9 mouse cellular contexts compared by ENCODE assay signal in the genomic region with DNA sequence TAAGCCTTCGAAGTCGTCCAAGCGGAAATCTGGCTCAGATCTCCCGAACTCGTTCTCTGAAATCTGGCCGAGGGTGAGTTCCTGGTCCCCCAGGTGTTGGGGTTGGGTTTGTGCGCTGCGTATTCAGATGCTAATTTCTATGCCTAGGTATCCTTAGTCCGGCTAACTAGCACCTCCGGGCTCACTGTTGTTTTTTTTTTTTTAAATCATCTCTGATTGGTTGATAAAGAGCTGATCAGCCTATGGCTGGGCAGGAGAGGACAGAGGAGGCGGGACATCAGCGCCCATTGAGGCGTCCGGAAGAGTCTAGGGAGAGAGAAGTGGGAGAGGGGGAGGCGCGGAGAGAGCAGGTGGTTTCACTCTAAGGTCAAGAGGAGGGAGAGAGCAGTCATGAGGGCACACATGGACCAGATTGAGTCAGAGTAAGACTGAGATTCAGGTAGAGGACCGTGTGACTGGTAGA. TPM values are rescaled to one million over a fixed set of nuclear protein-coding genes. Genes with fewer than 3 reads are reported as not detected.
A peak's percentile ranks its signal among the peaks of the same experiment; 100 is the strongest.
DNase-seq lines count a peak whose midpoint lies in the region; ATAC-seq and TF ChIP-seq lines count a peak whose summit lies in the region.
"Had no signal": no experiment of that assay in that cellular context is flagged by ENCODE, and none has a peak within 500 bp of the region (broad histone marks: within the 10 kb centered on the region; RNA-seq: fewer than 3 reads in every experiment).

No protein-coding gene starts in this region.

- H3K36me3 ChIP-seq in G1E (replicated peaks) = peaks cover 85% of the 10 kb centered on the region
- H3K36me3 ChIP-seq in embryonic facial prominence, embryonic 10.5 days (replicated peaks) = peaks cover 77% of the 10 kb centered on the region
- peaks cover 3% of the 10 kb centered on the region for H3K36me3 ChIP-seq in hindbrain, embryonic 11.5 days (ENCODE audit: control insufficient read depth, insufficient read depth, low read length)
- peaks cover 47% of the 10 kb centered on the region for H3K36me3 ChIP-seq in limb, embryonic 14.5 days (ENCODE audit: control insufficient read depth, insufficient read depth, low read length)
- peaks cover 21% of the 10 kb centered on the region for H3K36me3 ChIP-seq in midbrain, embryonic 14.5 days (ENCODE audit: control insufficient read depth, insufficient read depth, low read length)

- TF ChIP-seq CTCF in G1E (IDR thresholded peaks at IDR 0.05; ENCODE audit: low read depth, low read length) = no peak

- TF ChIP-seq POLR2A in limb, embryonic 14.5 days (IDR thresholded peaks at IDR 0.05; ENCODE audit: borderline replicate concordance, extremely low read depth, insufficient read depth, insufficient read length) = no peak

- H3K4me2 ChIP-seq in hindbrain, embryonic 11.5 days (replicated peaks; ENCODE audit: low read depth, low read length) = peak overlapping the region; percentile 90
- H3K4me2 ChIP-seq in limb, embryonic 14.5 days (replicated peaks; ENCODE audit: low read depth, low read length, severe bottlenecking) = peak overlapping the region; percentile 85
- H3K4me2 ChIP-seq in midbrain, embryonic 14.5 days (ENCODE audit: low read length) = peak overlapping the region; percentile 88

- peak overlapping the region; percentile 93 for H3K4me3 ChIP-seq in G1E (ENCODE audit: low read depth, low read length)
- H3K4me3 ChIP-seq in embryonic facial prominence, embryonic 10.5 days = peak overlapping the region; percentile 90
- H3K4me3 ChIP-seq in hindbrain, embryonic 11.5 days (ENCODE audit: low read depth, low read length) = peak overlapping the region; percentile 78
- H3K4me3 ChIP-seq in limb, embryonic 14.5 days (replicated peaks; ENCODE audit: low read length) = peak overlapping the region; percentile 70
- H3K4me3 ChIP-seq in midbrain, embryonic 14.5 days (replicated peaks; ENCODE audit: low read depth, low read length) = peak overlapping the region; percentile 69

- H3K4me1 ChIP-seq in G1E (ENCODE audit: insufficient read depth, low read depth, low read length) = peaks cover 68% of the 10 kb centered on the region
- peaks cover 24% of the 10 kb centered on the region for H3K4me1 ChIP-seq in embryonic facial prominence, embryonic 10.5 days
- peaks cover 6% of the 10 kb centered on the region for H3K4me1 ChIP-seq in hindbrain, embryonic 11.5 days (replicated peaks; ENCODE audit: control insufficient read depth, insufficient read depth, low read length)
- H3K4me1 ChIP-seq in limb, embryonic 14.5 days (ENCODE audit: control insufficient read depth, insufficient read depth, low read length) = peaks cover 13% of the 10 kb centered on the region
- H3K4me1 ChIP-seq in midbrain, embryonic 14.5 days (ENCODE audit: control insufficient read depth, insufficient read depth, low read length) = peaks cover 16% of the 10 kb centered on the region

- H3K27ac ChIP-seq in embryonic facial prominence, embryonic 10.5 days (replicated peaks) = peak overlapping the region; percentile 90
- H3K27ac ChIP-seq in hindbrain, embryonic 11.5 days (ENCODE audit: low read depth, low read length) = no peak overlapping the region
- H3K27ac ChIP-seq in limb, embryonic 14.5 days (replicated peaks; ENCODE audit: low read depth, low read length) = no peak overlapping the region
- no peak overlapping the region for H3K27ac ChIP-seq in midbrain, embryonic 14.5 days (replicated peaks; ENCODE audit: low read depth, low read length)

- no peaks in the 10 kb centered on the region for H3K9me3 ChIP-seq in G1E (replicated peaks)
- no peaks in the 10 kb centered on the region for H3K9me3 ChIP-seq in embryonic facial prominence, embryonic 10.5 days
- H3K9me3 ChIP-seq in hindbrain, embryonic 11.5 days (ENCODE audit: control insufficient read depth, low read length) = no peaks in the 10 kb centered on the region
- H3K9me3 ChIP-seq in limb, embryonic 14.5 days (ENCODE audit: control insufficient read depth, low read length) = no peaks in the 10 kb centered on the region
- H3K9me3 ChIP-seq in midbrain, embryonic 14.5 days (ENCODE audit: control insufficient read depth, low read length) = no peaks in the 10 kb centered on the region

- H3K9ac ChIP-seq in hindbrain, embryonic 11.5 days (ENCODE audit: low read depth, low read length) = peak overlapping the region; percentile 59
- H3K9ac ChIP-seq in limb, embryonic 14.5 days (ENCODE audit: low read depth, low read length, severe bottlenecking) = peak overlapping the region; percentile 76
- H3K9ac ChIP-seq in midbrain, embryonic 14.5 days (replicated peaks; ENCODE audit: low read length) = no peak overlapping the region; the same call in 1 of the 2 replicates

- DNase-seq in 3134 (ENCODE audit: extremely low read depth, insufficient read length, low spot score) (peak; percentile 68), G1E (ENCODE audit: low spot score) (peak; percentile 93)
- peak; percentile 83 for DNase-seq in embryonic facial prominence, embryonic 10.5 days (ENCODE audit: low spot score)
- peak; percentile 77 for DNase-seq in hindbrain, embryonic 11.5 days (ENCODE audit: low spot score)
- peak; percentile 75 for DNase-seq in limb, embryonic 14.5 days (ENCODE audit: low spot score)
- DNase-seq in midbrain, embryonic 14.5 days = peak; percentile 65
- peak; percentile 67 for DNase-seq in testis, postnatal 10 days (ENCODE audit: low spot score)
- no peak for DNase-seq in right cerebral cortex, postnatal 25 days

- no peaks in the 10 kb centered on the region for H3K27me3 ChIP-seq in G1E (ENCODE audit: insufficient read depth, low read length)
- no peaks in the 10 kb centered on the region for H3K27me3 ChIP-seq in embryonic facial prominence, embryonic 10.5 days (replicated peaks; ENCODE audit: low read depth, poor library complexity, severe bottlenecking)
- no peaks in the 10 kb centered on the region for H3K27me3 ChIP-seq in hindbrain, embryonic 11.5 days (ENCODE audit: control insufficient read depth, insufficient read depth, low read length)
- no peaks in the 10 kb centered on the region for H3K27me3 ChIP-seq in limb, embryonic 14.5 days (ENCODE audit: control insufficient read depth, insufficient read depth, low read length)
- no peaks in the 10 kb centered on the region for H3K27me3 ChIP-seq in midbrain, embryonic 14.5 days (ENCODE audit: control insufficient read depth, insufficient read depth, low read length)

- under 1% methylated on average over 17 of the region's 17 CpGs for WGBS in embryonic facial prominence, embryonic 10.5 days
- under 1% methylated on average over 17 of the region's 17 CpGs for WGBS in hindbrain, embryonic 11.5 days
- under 1% methylated on average over 17 of the region's 17 CpGs for WGBS in limb, embryonic 14.5 days
- under 1% methylated on average over 17 of the region's 17 CpGs for WGBS in midbrain, embryonic 14.5 days

- ATAC-seq in G1E (ENCODE audit: extremely low read depth, insufficient number of reproducible peaks, low FRiP score, poor library complexity, severe bottlenecking) = peak; percentile 87
- peak; percentile 78 for ATAC-seq in hindbrain, embryonic 11.5 days (ENCODE audit: low FRiP score)
- ATAC-seq in limb, embryonic 14.5 days (ENCODE audit: low FRiP score, low read depth) = peak; percentile 48; the same call in 1 of the 2 replicates
- 0 out of 2 replicates have a peak, but pooled peaks have one; percentile 51 for ATAC-seq in midbrain, embryonic 14.5 days (ENCODE audit: low FRiP score, low TSS enrichment)

RNA-seq across cellular contexts. Expression of gene Cdca5, which starts 0.7 kb away (rescaled TPM):
- 24.7 and 45.0 TPM in 2 replicates for total RNA-seq in G1E (2014; fragmentation: Nextera tagmentation)
- 40.5 and 43.3 TPM in 2 replicates for total RNA-seq in G1E (2017)
- 14.8 and 17.6 TPM in 2 replicates for polyA plus RNA-seq in G1E (2012)
- polyA plus RNA-seq in embryonic facial prominence, embryonic 10.5 days (2016; fragmentation: Nextera tagmentation; extraction: Ambion mirVana) = 66.2 and 70.1 TPM in 2 replicates
- 45.8 and 51.5 TPM in 2 replicates for polyA plus RNA-seq in hindbrain, embryonic 11.5 days (2014; fragmentation: Nextera tagmentation; extraction: Ambion mirVana)
- polyA plus RNA-seq in limb, embryonic 14.5 days (2012; rRNA removed) = 22.0 and 23.3 TPM in 2 replicates
- polyA plus RNA-seq in limb, embryonic 14.5 days (2014; fragmentation: Nextera tagmentation; extraction: Ambion mirVana) = 27.9 and 31.5 TPM in 2 replicates
- polyA plus RNA-seq in midbrain, embryonic 14.5 days (2014; fragmentation: Nextera tagmentation; extraction: Ambion mirVana) = 4.7 and 8.6 TPM in 2 replicates

RNA-seq across cellular contexts. Expression of gene Zfpl1, which starts 0.7 kb away (rescaled TPM):
- 21.6 and 24.5 TPM in 2 replicates for total RNA-seq in G1E (2014; fragmentation: Nextera tagmentation)
- 32.8 and 36.1 TPM in 2 replicates for total RNA-seq in G1E (2017)
- polyA plus RNA-seq in G1E (2012) = 56.3 and 59.9 TPM in 2 replicates
- 75.7 and 79.7 TPM in 2 replicates for polyA plus RNA-seq in embryonic facial prominence, embryonic 10.5 days (2016; fragmentation: Nextera tagmentation; extraction: Ambion mirVana)
- polyA plus RNA-seq in hindbrain, embryonic 11.5 days (2014; fragmentation: Nextera tagmentation; extraction: Ambion mirVana) = 70.1 and 77.8 TPM in 2 replicates
- 134 and 177 TPM in 2 replicates for polyA plus RNA-seq in limb, embryonic 14.5 days (2012; rRNA removed)
- 85.4 and 91.0 TPM in 2 replicates for polyA plus RNA-seq in limb, embryonic 14.5 days (2014; fragmentation: Nextera tagmentation; extraction: Ambion mirVana)
- 85.5 and 90.6 TPM in 2 replicates for polyA plus RNA-seq in midbrain, embryonic 14.5 days (2014; fragmentation: Nextera tagmentation; extraction: Ambion mirVana)

RNA-seq across cellular contexts. Expression of gene Gm28374, which starts 3.4 kb away (rescaled TPM):
- not detected in 2 replicates for total RNA-seq in G1E (2014; fragmentation: Nextera tagmentation)
- 0.87 and 0.98 TPM in 2 replicates for total RNA-seq in G1E (2017)
- 0.37 and 0.75 TPM in 2 replicates for polyA plus RNA-seq in G1E (2012)
- polyA plus RNA-seq in embryonic facial prominence, embryonic 10.5 days (2016; fragmentation: Nextera tagmentation; extraction: Ambion mirVana) = 2.0 TPM in 2 replicates
- polyA plus RNA-seq in hindbrain, embryonic 11.5 days (2014; fragmentation: Nextera tagmentation; extraction: Ambion mirVana) = 1.4 and 1.7 TPM in 2 replicates
- 1.1 and 1.3 TPM in 2 replicates for polyA plus RNA-seq in limb, embryonic 14.5 days (2012; rRNA removed)
- polyA plus RNA-seq in limb, embryonic 14.5 days (2014; fragmentation: Nextera tagmentation; extraction: Ambion mirVana) = 1.1 and 1.3 TPM in 2 replicates
- polyA plus RNA-seq in midbrain, embryonic 14.5 days (2014; fragmentation: Nextera tagmentation; extraction: Ambion mirVana) = 0.92 and 1.6 TPM in 2 replicates

RNA-seq across cellular contexts. Expression of gene Tmem262, which starts 5.6 kb away (rescaled TPM):
- total RNA-seq in G1E (2014; fragmentation: Nextera tagmentation) (not detected in 2 replicates), G1E (2017) (not detected in 2 replicates)
- not detected in 2 replicates for polyA plus RNA-seq in G1E (2012)
- not detected in 2 replicates for polyA plus RNA-seq in embryonic facial prominence, embryonic 10.5 days (2016; fragmentation: Nextera tagmentation; extraction: Ambion mirVana)
- not detected in 2 replicates for polyA plus RNA-seq in hindbrain, embryonic 11.5 days (2014; fragmentation: Nextera tagmentation; extraction: Ambion mirVana)
- polyA plus RNA-seq in limb, embryonic 14.5 days (2012; rRNA removed) = 0.20 TPM in 1 of 2 replicates, not detected in the other
- not detected in 2 replicates for polyA plus RNA-seq in limb, embryonic 14.5 days (2014; fragmentation: Nextera tagmentation; extraction: Ambion mirVana)
- not detected in 2 replicates for polyA plus RNA-seq in midbrain, embryonic 14.5 days (2014; fragmentation: Nextera tagmentation; extraction: Ambion mirVana)
- polyA plus RNA-seq: gonadal fat pad, adult 2 months had no signal

RNA-seq across cellular contexts. Expression of gene Vps51, which starts 8.4 kb away (rescaled TPM):
- total RNA-seq in G1E (2014; fragmentation: Nextera tagmentation) (24.7 and 32.4 TPM in 2 replicates), G1E (2017) (33.2 and 39.8 TPM in 2 replicates)
- polyA plus RNA-seq in G1E (2012) = 29.3 and 34.9 TPM in 2 replicates
- 70.5 and 71.9 TPM in 2 replicates for polyA plus RNA-seq in embryonic facial prominence, embryonic 10.5 days (2016; fragmentation: Nextera tagmentation; extraction: Ambion mirVana)
- polyA plus RNA-seq in hindbrain, embryonic 11.5 days (2014; fragmentation: Nextera tagmentation; extraction: Ambion mirVana) = 47.4 and 49.7 TPM in 2 replicates
- polyA plus RNA-seq in limb, embryonic 14.5 days (2012; rRNA removed) = 81.6 and 95.9 TPM in 2 replicates
- 51.9 and 60.5 TPM in 2 replicates for polyA plus RNA-seq in limb, embryonic 14.5 days (2014; fragmentation: Nextera tagmentation; extraction: Ambion mirVana)
- 86.1 and 86.7 TPM in 2 replicates for polyA plus RNA-seq in midbrain, embryonic 14.5 days (2014; fragmentation: Nextera tagmentation; extraction: Ambion mirVana)
